Mouse (Mus musculus): ENCODE measurements at regions not wholly inside any gene's neighbourhood (a gene's known extent, or its start where the extent isn't known, plus 50 kb on each side); places are given as distances from the start of the nearest gene placed in this dataset.

DNA sequence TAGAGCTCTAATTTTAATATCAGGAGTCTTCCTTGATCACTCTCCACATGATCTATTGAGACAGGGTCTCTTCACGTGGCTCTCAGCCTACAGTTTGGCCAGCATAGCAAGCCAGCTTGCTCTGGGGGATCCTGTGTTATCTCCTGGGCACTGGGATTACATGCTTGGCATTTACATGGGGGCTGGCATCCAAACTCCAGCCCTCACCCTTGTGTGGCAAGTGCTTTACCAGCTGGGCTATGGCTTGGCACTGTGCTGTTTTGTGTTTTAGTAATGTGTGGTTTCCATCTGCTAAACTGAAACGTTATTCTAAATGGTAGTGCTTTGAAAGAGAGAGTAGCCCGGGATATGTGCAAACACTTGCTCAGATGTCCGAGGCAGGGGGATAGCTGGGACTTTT lies 251.5 kb upstream of the Hnrnpa3 start:
- no peak for DNase-seq (ENCODE audit: low spot score in 2 of 2)

DNA sequence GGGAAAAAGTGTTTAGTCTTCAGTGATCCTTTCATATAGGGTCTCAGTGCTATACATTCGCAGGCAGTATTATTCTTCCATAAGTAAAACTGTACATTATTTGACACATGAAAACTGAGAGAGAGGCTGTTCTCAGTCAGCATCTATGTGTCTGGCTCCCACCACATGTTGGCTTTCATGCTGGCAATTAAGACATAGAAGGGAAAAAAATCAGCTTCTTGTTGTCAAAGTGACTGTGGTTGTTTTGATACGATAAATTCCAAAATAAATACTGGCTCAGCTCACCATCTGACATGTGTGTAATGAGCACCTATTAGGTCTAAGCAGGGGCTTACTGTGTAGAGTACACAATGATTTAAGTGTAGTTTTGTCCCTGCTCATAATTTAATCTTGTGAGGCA lies 251.0 kb upstream of the Hnrnpa3 start:
- DNase-seq (ENCODE audit: low spot score in 2 of 2): no peak

DNA sequence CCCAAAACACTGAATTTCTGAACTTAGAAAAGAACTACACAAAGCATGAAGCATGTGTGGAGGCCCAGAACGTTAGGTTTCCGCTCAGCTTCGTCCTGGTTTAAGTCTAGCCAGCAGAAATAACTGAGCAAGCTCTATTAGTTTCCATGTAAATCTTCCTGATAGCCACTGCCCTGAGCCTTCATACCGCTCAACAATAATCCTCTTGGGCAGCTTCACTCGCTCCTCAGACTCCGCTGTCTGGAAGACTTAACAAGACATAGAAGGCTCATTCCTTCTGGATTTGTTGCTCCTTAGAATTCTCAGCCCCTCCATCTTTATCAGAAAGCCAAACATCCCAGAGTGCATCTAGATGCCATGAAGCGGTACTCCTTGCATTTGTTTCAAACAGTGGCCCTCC lies 249.3 kb upstream of the Hnrnpa3 start:
- no peak for DNase-seq (ENCODE audit: low spot score in 2 of 2)

DNA sequence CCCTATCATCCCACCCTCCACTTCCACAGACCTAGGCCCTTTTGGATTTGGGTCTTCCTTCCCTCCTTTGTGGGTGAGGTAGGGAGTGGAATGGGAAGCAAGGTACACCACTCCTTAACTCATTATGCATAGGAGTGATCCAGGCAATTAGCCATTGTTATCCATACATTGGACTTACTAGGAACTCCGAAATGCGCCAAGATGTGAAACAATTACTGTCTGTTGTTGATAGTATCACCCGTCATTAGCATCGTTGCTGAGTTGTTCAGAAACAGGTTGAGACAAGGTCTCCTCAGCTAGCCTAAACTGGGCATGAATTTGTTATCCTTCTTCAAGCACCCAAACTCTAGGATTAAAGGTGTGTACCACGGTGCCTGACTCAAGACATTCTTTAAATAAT lies 246.3 kb upstream of the Hnrnpa3 start:
- no peak for DNase-seq (ENCODE audit: low spot score in 2 of 2)

DNA sequence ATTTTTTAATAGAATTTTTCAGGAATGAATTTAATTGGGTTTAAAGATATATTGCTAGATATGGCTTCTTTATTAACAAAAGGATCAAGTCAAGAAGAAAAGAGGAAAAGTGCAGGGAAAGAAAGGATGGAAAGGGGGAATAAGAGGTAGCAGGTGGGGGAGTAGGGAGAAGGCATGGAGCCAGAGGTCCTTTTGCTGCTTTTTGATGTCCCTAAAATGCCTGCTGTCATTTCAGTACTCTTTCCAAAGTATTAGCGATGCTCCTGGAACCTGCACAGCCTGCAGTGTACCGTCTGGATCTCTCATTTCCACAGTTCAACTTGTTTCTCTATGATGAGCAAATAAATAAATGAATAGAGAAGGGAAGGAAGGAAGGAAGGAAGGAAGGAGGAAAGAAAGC lies 240.4 kb upstream of the Hnrnpa3 start:
- DNase-seq (ENCODE audit: low spot score in 2 of 2): no peak

DNA sequence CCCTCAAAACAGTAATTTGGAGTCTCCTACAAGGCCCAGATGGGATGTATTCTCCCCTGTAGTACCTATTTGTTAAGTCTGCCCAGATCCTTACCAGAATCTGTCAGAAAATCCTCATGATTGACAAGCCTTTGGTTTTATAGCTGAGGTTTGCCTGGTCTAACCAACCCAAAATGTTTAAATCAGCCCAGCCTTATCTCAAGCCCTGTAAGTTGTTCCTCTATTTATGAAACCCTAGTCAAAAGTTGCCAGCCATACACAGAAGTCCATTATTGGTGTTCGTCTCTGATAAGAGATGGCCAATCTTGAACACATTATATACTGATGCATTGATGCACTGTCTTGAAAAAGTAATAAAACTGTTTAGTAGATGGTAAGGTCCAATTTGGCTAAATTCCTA lies 239.9 kb upstream of the Hnrnpa3 start:
- no peak for DNase-seq (ENCODE audit: low spot score in 2 of 2)

DNA sequence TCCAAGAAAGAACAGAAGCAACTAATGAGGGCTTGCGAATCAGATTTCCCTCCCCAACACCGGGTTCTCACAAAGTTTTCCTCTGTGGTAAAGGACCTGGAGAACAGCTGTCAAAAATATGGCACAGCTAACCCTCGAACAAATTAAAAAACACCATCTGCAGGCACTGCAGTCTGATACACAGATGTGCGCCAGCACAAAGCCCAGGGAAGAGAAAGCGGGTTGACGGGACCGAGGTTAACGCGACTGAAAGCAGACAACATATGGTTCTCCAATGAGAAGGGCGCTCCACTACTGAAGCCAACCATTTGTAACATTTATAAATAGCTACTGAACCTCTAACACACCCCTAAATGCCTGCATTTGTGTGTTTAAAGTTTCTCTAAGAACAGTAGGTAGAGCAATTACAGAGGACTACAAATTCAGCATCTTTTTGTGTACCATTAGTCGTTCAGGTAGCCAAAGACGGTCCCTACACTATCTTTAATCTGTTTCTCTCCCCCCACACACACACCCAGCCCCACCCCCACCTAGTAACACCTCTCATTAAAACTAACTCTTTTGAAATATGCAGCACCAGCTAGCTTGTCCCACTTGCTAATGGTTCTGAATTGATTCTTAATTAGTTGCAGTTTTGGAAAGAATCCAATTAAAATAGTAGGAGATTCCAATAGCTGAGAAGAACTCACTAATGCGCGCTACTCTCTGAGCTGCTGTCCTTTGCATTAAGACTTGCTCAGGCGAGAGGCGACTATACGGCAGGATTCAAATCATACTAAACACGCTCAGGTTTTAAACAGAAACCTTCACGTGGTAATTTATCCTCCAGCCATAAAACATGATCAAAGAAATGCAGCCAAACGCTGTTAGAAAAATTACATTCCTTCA lies 236.0 kb upstream of the Hnrnpa3 start:
- DNase-seq (ENCODE audit: low spot score in 2 of 2): no peak

DNA sequence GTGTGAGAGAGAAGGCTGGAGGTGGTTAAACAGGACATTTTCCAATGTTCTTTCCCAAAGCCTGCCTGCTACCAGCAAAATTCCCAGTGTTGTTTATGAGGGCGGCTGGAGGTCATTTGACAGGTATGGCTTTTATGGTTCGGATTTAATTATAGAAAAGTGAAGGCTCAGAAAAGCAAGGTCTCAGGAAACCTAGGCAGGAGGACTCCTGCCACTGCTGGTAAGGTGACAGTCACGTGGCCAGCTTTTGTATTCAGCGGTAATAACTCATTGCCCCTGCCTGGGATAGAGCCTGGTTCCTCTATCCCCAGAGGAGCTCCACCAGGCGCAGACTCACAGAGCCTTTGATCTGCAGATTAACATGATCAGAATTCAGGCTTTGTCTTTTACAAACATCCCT lies 235.2 kb upstream of the Hnrnpa3 start:
- no peak for DNase-seq (ENCODE audit: low spot score in 2 of 2)

DNA sequence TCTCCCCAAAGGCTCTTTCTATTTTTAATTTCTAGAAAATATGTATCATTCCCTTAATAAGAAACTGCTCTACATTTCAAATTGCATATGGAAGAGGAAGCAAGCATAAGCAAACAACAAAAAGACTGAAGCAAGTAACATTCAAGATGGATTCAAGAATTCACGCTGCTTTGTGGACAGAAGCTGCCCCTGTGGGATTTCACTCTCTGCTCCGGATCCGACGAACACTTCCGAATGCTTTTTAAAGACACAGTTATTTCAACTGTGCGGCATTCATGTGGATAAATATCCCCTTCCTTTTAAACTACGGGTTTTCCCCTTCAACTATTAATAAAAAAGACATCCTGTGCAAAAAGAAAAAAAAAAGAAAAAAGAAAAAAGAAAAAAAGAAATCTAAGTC lies 234.7 kb upstream of the Hnrnpa3 start:
- no peak for DNase-seq (ENCODE audit: low spot score in 2 of 2)

DNA sequence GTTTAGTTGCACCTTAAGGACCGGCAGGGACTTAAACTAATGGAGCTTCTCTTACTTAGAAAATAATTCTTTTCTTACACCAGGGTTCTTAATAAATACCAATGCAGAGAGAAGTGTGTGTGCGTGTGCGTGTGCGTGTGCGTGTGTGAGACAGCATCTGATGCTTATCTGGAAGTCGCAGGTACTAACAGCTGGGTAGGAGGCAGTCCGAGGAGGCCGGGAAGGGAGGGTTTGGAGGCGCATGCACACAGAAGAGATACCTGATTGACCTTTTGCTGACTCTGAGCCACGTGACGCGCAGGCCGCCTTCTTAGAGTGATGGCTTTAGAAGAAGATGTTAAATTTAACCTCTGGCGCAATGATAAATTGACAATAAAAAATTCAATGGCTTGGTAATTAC lies 234.2 kb upstream of the Hnrnpa3 start:
- DNase-seq (ENCODE audit: low spot score in 2 of 2): no peak

DNA sequence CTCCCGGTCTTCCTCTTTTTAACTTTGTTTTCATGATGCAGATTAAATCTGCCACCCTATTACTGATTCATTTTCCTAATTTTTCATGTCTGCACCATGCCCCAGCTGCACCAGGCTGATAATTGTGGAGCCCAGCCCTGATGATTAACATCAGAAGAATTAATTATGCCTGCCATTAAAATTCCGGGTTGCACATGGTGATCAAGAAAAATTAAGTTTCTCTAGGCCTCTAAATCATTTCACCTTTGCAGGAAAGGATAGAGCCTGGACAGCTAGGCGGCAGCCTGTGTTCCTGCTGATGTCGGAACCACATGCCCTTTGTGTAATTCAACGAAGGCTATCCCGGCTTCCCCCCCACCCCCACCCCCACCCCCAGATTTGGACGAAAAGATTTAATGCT lies 233.7 kb upstream of the Hnrnpa3 start:
- no peak for DNase-seq (ENCODE audit: low spot score in 2 of 2)

DNA sequence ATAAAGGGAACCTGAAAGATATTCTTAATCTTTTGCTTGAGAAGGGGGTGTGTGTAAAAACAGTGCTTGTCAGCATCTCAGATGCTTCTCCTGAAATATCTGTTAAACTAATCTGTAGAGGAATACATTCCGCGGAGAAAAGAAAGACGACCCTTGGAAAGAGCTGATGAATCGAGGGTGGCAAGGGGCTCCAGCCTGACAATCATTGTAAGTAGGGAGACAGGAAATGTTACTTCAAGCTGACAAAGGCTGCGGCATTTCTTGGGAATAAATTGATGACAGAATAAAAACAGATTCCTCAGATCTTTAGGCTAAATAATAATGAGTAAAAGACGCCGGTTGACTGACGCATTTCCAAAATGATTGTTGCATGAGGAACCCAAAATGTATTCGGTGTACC lies 233.3 kb upstream of the Hnrnpa3 start:
- DNase-seq (ENCODE audit: low spot score in 2 of 2): no peak

DNA sequence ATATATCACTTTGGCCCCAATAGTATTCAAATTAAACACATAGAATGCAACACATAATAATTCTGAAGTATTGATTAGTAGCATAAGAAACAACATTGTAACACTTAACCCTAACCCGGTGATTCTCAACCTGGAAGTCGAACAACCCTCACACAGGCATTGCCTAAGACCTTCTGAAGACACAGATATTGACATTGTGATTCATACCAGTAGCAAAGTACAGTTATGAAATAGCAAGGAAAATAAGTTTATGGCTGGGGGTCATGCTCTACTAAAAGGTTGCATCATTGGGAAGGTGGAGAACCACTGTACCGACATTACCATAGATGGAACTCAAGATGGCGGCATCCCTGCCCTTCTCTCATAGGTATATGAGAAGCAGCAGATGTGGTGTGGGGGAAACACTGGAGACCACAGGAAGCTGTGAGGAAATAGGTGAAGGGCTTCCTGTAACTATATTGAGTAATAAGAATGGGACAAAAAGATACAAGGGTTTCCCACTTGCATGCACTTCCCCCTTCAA lies 231.1 kb upstream of the Hnrnpa3 start:
- no peak for DNase-seq (ENCODE audit: low spot score in 2 of 2)

DNA sequence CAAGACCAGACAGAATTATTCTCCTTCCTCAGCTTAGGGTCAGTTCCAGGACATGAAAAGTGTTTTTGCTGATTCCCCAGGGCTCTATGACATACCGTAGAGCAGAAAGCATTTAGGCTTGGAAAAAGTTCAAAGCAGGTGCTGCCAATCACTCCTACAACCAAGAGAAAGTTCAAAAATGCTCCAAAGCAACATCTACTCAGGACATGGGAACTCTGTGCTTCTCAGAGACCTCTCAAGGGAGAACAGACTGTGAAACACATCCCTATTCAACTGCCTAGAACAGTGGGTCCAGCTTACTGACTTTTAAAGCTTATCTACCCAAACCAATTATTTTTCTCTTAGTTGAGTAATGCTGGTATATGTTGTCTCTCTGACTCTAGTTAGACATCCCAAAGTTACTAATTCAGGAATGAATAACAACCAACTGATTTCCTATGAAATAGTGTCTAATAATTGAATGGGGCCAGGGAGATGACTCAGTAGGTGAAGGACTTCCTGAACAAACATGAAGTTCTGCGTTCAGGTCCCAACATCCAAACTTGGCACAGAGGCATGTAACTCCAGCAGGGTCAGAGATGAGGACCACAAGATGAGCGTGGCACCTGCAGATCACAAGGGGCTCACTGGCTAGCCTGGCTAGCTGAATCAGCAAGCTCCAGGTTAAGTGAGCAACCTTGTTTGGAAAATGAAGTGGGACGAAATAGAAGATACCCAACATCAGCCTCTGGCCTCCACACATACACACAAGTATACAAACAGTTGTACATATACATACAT lies 228.7 kb upstream of the Hnrnpa3 start:
- DNase-seq (ENCODE audit: low spot score in 2 of 2): no peak

DNA sequence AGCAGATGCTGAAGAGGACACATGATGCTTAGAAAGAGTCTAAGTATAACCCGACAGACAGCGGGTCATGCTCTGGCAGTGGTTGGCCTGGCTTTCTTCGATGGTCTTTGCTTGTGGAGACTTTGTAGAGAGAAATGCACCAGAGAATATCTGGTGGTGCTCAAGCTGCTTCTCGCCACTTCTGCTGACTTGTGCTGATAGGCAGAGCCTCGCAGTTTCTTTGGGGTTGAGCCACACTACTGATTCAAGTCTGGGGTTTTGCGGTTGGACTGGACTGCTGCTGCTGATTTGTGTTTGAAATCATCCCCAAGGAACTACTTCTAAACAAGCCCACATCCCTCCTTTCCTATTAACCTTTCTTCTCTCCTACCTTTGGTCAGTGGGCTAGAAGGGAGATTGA lies 227.1 kb upstream of the Hnrnpa3 start:
- DNase-seq (ENCODE audit: low spot score in 2 of 2): no peak

DNA sequence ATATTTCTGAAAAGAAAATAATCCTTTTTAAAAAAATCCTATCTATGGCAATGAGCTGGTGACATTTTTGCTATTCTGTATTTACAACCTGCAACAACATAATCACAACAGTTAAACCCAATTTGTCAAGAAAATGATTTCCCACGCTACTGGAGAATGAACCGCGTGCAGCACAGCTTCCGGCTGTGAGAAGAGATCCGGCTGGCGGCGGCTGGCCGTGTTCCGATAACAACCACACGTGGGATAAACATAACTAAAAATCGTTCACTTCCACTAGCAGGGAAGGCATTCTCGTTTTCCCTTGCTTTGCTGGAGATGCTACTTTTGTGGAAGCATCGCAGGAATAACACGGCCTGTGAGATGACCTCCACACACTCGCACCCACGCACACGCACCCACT lies 224.5 kb upstream of the Hnrnpa3 start:
- DNase-seq (ENCODE audit: low spot score in 2 of 2): no peak

DNA sequence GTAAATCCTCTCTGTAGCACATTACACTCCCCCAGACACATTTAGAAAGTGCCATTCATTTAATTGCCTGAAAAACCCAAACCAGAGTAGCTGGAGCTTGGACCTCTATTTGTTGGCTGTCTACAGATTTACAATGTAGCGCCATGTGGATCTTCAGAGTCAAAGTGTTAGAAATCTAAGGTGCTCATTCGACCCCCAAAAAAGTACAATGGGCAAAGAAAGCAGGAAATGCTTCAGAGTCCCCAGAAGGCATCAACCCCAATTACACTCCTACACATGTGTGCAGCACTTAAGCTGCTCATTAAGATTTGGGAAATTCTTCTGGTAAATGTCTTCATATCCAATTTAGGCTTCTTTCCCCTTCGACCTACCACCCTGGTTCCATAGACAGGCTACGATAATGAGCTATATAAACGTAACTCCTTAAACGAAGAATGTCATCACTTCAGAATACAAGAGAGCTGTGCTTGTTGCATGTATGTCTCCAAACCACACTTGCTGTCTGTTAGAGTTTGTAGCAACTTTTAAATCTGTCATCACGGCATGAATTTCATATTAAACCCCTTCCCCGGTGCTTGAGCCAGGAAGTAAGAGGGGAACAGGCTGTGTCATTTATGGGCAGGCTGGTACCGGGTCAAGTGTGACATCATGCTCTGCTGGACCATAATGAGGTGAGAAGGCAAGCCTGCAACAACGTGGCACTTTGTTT lies 219.4 kb upstream of the Hnrnpa3 start:
- DNase-seq (ENCODE audit: low spot score in 2 of 2): no peak

DNA sequence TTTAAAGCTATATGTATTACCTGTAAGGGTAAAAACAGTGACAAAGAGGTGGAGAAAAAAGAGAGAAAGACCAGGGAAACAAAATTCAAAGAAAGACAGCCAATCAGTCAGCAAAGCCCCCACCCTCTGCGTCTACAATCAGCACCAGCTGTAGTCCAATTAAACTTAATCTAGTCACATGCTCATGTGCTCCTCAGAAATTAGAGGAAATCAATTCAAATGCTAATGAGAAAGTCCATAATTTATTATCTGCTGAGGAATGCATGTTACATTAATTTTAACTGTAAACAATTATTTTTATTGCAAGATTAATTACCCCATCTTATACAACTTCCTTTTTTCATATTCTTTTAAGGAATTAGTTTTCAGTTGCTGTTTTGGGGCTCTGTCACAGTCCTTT lies 216.4 kb upstream of the Hnrnpa3 start:
- DNase-seq (ENCODE audit: low spot score in 2 of 2): no peak

DNA sequence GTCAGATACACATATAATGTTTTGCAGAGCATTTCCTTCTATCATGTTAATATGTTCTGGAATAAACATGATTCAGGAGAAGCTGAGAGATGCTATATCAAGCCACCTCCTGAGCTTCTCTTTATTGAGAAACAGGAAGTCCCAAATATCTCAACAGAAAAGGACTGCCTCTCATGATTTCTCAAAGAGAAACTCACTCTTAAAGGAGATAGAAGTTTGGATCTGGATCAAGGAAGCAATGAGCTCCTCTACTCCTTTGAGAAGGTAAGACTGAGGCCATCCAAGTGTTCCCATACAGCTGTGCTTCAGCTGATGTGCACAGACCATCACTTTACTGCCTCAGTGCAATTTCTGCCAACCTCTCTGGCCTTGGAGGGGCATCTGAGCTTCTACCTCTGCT lies 213.9 kb upstream of the Hnrnpa3 start:
- no peak for DNase-seq (ENCODE audit: low spot score in 2 of 2)

DNA sequence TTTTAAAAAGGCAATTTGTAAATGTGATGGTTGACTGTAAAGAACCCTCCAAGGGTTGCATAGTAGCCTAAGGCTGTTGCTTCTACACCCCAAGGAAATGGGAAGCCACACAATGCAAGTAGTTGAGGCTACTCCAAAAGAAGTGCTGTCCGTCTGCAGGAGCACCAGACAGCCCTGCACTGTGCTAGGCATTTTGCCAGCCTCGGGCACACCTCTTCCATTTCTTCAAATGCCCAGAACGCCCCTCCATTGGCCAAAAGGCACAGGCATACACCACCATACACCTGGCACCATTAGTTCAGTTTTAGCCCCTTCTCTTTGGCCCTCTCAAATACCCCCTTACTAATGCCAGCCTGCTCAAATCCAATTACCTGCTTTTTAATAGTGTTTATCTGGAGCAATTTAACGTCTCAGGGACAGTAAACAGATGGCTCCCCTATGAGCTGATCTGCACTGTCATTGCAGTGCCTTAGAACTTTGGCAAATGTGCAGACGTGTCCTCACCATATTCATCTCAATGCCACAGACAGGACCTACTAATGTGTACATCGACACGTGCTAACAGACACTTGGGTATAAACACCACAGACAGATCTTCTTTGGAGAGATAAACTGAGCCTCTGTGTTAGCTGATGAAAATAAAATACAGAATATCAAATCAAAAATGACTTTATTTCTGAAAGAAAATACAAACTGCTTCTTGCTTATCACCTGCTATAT lies 211.9 kb upstream of the Hnrnpa3 start:
- no peak for DNase-seq (ENCODE audit: low spot score in 2 of 2)

DNA sequence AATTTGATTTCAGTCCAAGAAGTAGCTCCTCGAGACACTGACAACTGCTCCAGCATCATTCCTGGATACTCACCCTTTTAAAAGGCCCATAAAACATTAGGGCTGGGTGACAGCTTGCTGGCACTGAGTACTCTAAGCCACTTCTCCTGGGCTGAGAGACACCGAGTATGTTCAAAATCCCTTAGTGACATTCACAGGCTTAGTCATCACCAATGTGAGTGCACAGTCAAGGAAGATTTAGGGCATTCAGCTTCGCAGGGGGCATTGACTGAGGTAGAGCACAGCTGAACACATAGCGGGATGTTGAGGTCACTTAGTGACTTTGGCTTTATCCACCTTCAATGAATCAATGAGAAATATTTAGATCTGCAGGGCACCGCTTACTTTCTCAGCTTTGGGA lies 210.8 kb upstream of the Hnrnpa3 start:
- DNase-seq (ENCODE audit: low spot score in 2 of 2): no peak
